In genomic region chr6:77011001-77011400, GRCm38 (mm10) we compare ENCODE assay signal across 27 mouse cellular contexts.
A peak's percentile ranks its signal among the peaks of the same experiment; 100 is the strongest.
DNase-seq lines count a peak whose midpoint lies in the region; TF ChIP-seq lines count a peak whose summit lies in the region.
"Had no signal": no experiment of that assay in that cellular context is flagged by ENCODE, and none has a peak within 500 bp of the region (broad histone marks: within the 10 kb centered on the region; RNA-seq: fewer than 3 reads in every experiment).

No protein-coding gene starts in this region.

- H3K27ac ChIP-seq in thymus, adult 2 months (ENCODE audit: control insufficient read depth, insufficient read depth, low read length) = no peak overlapping the region
- H3K27ac ChIP-seq: embryonic facial prominence, embryonic 10.5 days; embryonic facial prominence, embryonic 13.5 days; forebrain, embryonic 12.5 days; forebrain, embryonic 15.5 days; gastrocnemius, adult 2 months; heart, embryonic 15.5 days; hindbrain, embryonic 10.5 days; hindbrain, embryonic 13.5 days had no signal

- no peak for TF ChIP-seq POLR2A in thymus, adult 2 months (IDR thresholded peaks at IDR 0.05; ENCODE audit: control insufficient read depth, extremely low read depth, insufficient read depth, low read length, poor library complexity)

- H3K4me1 ChIP-seq in thymus, adult 2 months (replicated peaks; ENCODE audit: control insufficient read depth, insufficient read depth, low read length) = no peaks in the 10 kb centered on the region
- H3K4me1 ChIP-seq: embryonic facial prominence, embryonic 10.5 days; embryonic facial prominence, embryonic 13.5 days; forebrain, embryonic 12.5 days; forebrain, embryonic 15.5 days; heart, embryonic 12.5 days; heart, embryonic 15.5 days; hindbrain, embryonic 10.5 days; hindbrain, embryonic 13.5 days had no signal

- 100% methylated on average over 1 of the region's 1 CpGs for WGBS in thymus, adult 2 months

- peak; percentile 48 for DNase-seq in brain, adult 2 months (ENCODE audit: low read depth, low spot score)
- DNase-seq in layer of hippocampus, adult 18-20 months (ENCODE audit: low spot score in 2 of 2) = peak; percentile 54 to 81
- DNase-seq in layer of hippocampus, adult 9-10 months (ENCODE audit: low spot score) = peak; percentile 42
- peak; percentile 31 to 45 for DNase-seq in layer of hippocampus, postnatal 36 days
- no peak for DNase-seq in gastrocnemius, postnatal 25 days
- DNase-seq in left cerebral cortex, postnatal 25 days (ENCODE audit: low spot score in 2 of 2) = no peak
- DNase-seq in thymus, adult 2 months = no peak
- DNase-seq: adrenal gland, adult 8-10 months; adrenal gland, postnatal 25 days; cerebellum, adult 18-20 months; cerebellum, postnatal 10 days; cerebellum, postnatal 36 days; embryo, embryonic 11 days; gastrocnemius, adult 2 months; gastrocnemius, postnatal 14 days; heart, adult 18-20 months; heart, postnatal 10 days; heart, postnatal 36 days had no signal

- H3K36me3 ChIP-seq in thymus, adult 2 months (ENCODE audit: control insufficient read depth, insufficient read depth, low read length) = no peaks in the 10 kb centered on the region
- H3K36me3 ChIP-seq: embryonic facial prominence, embryonic 10.5 days; embryonic facial prominence, embryonic 13.5 days; forebrain, embryonic 12.5 days; forebrain, embryonic 15.5 days; heart, embryonic 12.5 days; heart, embryonic 15.5 days; hindbrain, embryonic 10.5 days; hindbrain, embryonic 13.5 days had no signal

- TF ChIP-seq CTCF in thymus, adult 2 months (IDR thresholded peaks at IDR 0.05; ENCODE audit: borderline replicate concordance, control insufficient read depth, extremely low read depth, insufficient read depth, low read length, poor library complexity) = no peak

- no peak overlapping the region for H3K4me3 ChIP-seq in thymus, adult 2 months (ENCODE audit: control insufficient read depth, insufficient read depth, low read length)
- H3K4me3 ChIP-seq: embryonic facial prominence, embryonic 10.5 days; embryonic facial prominence, embryonic 13.5 days; erythroblast, embryonic 14.5 days; forebrain, embryonic 12.5 days; forebrain, embryonic 15.5 days; gastrocnemius, adult 2 months; heart, embryonic 12.5 days; heart, embryonic 15.5 days; hindbrain, embryonic 10.5 days; hindbrain, embryonic 13.5 days had no signal

- intact Hi-C loops in left cerebral cortex, postnatal 25 days (cut with DNase I) = no loop called here

- no peaks in the 10 kb centered on the region for H3K27me3 ChIP-seq in thymus, adult 2 months (ENCODE audit: control insufficient read depth, insufficient read depth, low read length)
- H3K27me3 ChIP-seq: embryonic facial prominence, embryonic 13.5 days; forebrain, embryonic 12.5 days; forebrain, embryonic 15.5 days; heart, embryonic 12.5 days; heart, embryonic 15.5 days; hindbrain, embryonic 13.5 days had no signal

Comparison
In these comparisons a context has a peak if more than half of its experiments do, and no peak if none do; other contexts are left out.
1. DNase-seq: peak in brain, adult 2 months (single experiment), layer of hippocampus, adult 18-20 months (2 of 2), layer of hippocampus, adult 9-10 months (single experiment) and layer of hippocampus, postnatal 36 days (2 of 2); none in gastrocnemius, postnatal 25 days (single experiment), left cerebral cortex, postnatal 25 days (0 of 2) and thymus, adult 2 months (single experiment).